Mouse (Mus musculus): ENCODE measurements around the gene Inpp4b. TPM values are rescaled to one million over a fixed set of nuclear protein-coding genes. Genes with fewer than 3 reads are reported as not detected.

Inpp4b gene
- polyA plus RNA-seq (2012; rRNA removed) = 0.04 and 0.05 TPM in 2 replicates

DNA sequence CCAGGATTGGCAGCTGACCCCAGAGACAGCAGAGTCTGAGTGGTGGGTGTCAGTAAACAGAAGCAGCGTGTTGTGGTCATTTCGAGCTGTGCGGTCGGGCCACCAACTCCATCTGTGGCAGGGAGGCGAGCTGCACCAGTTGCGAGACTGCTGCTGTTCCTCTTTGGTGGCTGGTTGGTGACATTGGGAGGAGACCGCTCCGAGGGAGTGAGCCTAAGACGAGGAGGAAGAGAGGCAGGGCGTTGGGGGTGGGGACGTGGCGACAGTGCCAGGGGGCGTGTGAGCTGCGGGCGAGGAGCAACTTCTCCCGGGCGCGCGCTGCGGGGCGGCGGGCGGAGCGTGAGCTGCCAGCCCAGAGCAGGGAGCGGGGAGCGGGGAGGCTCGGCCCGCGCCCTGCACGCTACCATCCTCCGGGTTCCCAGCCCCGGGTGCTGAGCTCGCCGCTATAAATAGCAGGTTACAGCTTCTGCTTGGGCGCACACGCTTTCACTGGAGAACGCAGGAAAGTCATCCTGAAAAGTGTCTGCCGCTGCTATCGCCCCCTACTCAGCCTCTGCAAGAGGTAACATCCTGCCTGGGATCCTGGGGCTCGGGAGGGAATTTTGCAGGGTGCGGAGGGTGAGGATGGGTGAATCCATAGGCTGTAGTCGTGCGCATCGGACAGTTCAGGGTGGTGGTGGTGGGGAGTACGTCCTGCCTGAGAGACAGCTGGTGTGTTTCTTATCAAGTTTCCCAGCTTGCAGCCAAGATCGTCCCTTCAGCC lies at the start of gene Inpp4b:
Gene Inpp4b (plus strand): TSS at position 321 of the 763 bp plus-strand sequence.

